In genomic region chr9:37144251-37144650, GRCm38 (mm10) we compare ENCODE assay signal across 8 mouse cellular contexts. TPM values are rescaled to one million over a fixed set of nuclear protein-coding genes. Genes with fewer than 3 reads are reported as not detected.
DNase-seq lines count a peak whose midpoint lies in the region; ATAC-seq and TF ChIP-seq lines count a peak whose summit lies in the region.

No protein-coding gene starts in this region.

- peak overlapping the region; percentile 90 for H3K4me2 ChIP-seq in limb, embryonic 12.5 days

- H3K27ac ChIP-seq in limb, embryonic 12.5 days: peak overlapping the region; percentile 96
- H3K27ac ChIP-seq in olfactory bulb, adult 2 months (ENCODE audit: insufficient read depth, low read depth, low read length): peak overlapping the region; percentile 48
- H3K27ac ChIP-seq in thymus, adult 2 months (ENCODE audit: control insufficient read depth, insufficient read depth, low read length): no peak overlapping the region

- peak; percentile 47 to 62 for DNase-seq in layer of hippocampus, postnatal 10 days (ENCODE audit: low spot score in 2 of 2)
- no peak for DNase-seq in layer of hippocampus, adult 9-10 months (ENCODE audit: low spot score)
- peak; percentile 36 to 49 for DNase-seq in cerebellum, postnatal 4 days (ENCODE audit: low spot score in 2 of 2)
- peak; percentile 73 for DNase-seq in forelimb bud, embryonic 11.5 days (ENCODE audit: low read depth, low spot score)
- no peak for DNase-seq in MN1 (ENCODE audit: low spot score)
- DNase-seq in thymus, adult 2 months: no peak

- H3K4me1 ChIP-seq in limb, embryonic 12.5 days (replicated peaks): peaks cover 70% of the 10 kb centered on the region
- peaks cover 19% of the 10 kb centered on the region for H3K4me1 ChIP-seq in olfactory bulb, adult 2 months (ENCODE audit: control insufficient read depth, insufficient read depth, low read length)
- peaks cover 18% of the 10 kb centered on the region for H3K4me1 ChIP-seq in thymus, adult 2 months (replicated peaks; ENCODE audit: control insufficient read depth, insufficient read depth, low read length)

- no peaks in the 10 kb centered on the region for H3K9me3 ChIP-seq in limb, embryonic 12.5 days

- peak overlapping the region; percentile 91 for H3K9ac ChIP-seq in limb, embryonic 12.5 days (replicated peaks)

- no peaks in the 10 kb centered on the region for H3K36me3 ChIP-seq in limb, embryonic 12.5 days
- H3K36me3 ChIP-seq in thymus, adult 2 months (ENCODE audit: control insufficient read depth, insufficient read depth, low read length): no peaks in the 10 kb centered on the region

- no peak for TF ChIP-seq CTCF in olfactory bulb, adult 2 months (IDR thresholded peaks at IDR 0.05; ENCODE audit: insufficient read depth, low read depth, low read length)
- no peak for TF ChIP-seq CTCF in thymus, adult 2 months (IDR thresholded peaks at IDR 0.05; ENCODE audit: borderline replicate concordance, control insufficient read depth, extremely low read depth, insufficient read depth, low read length, poor library complexity)

- ATAC-seq in limb, embryonic 12.5 days (ENCODE audit: insufficient number of reproducible peaks, insufficient read depth, low FRiP score, low TSS enrichment, low read depth): no peak

- peaks cover 62% of the 10 kb centered on the region for H3K27me3 ChIP-seq in limb, embryonic 12.5 days
- peaks cover 25% of the 10 kb centered on the region for H3K27me3 ChIP-seq in thymus, adult 2 months (ENCODE audit: control insufficient read depth, insufficient read depth, low read length)

- no peak for TF ChIP-seq POLR2A in olfactory bulb, adult 2 months (IDR thresholded peaks at IDR 0.05; ENCODE audit: insufficient read depth, low read depth, low read length)
- TF ChIP-seq POLR2A in thymus, adult 2 months (IDR thresholded peaks at IDR 0.05; ENCODE audit: control insufficient read depth, extremely low read depth, insufficient read depth, low read length, poor library complexity): no peak

- peak overlapping the region; percentile 74 for H3K4me3 ChIP-seq in limb, embryonic 12.5 days (replicated peaks)
- H3K4me3 ChIP-seq in olfactory bulb, adult 2 months (ENCODE audit: insufficient read depth, low read depth, low read length): peak overlapping the region; percentile 93
- H3K4me3 ChIP-seq in thymus, adult 2 months (ENCODE audit: control insufficient read depth, insufficient read depth, low read length): no peak overlapping the region

- 1% methylated on average over 21 of the region's 21 CpGs for WGBS in limb, embryonic 12.5 days
- 20% methylated on average over 21 of the region's 21 CpGs for WGBS in olfactory bulb, adult 2 months
- 42% methylated on average over 21 of the region's 21 CpGs for WGBS in thymus, adult 2 months

RNA-seq across cellular contexts. Expression of gene Pknox2, which starts 3.0 kb away (rescaled TPM):
- 10 to 100 TPM; 31.4 to 36.3 TPM for total RNA-seq in layer of hippocampus, postnatal 10 days (2021)
- 15.5 and 18.6 TPM in 2 replicates for polyA plus RNA-seq in limb, embryonic 12.5 days (2016; fragmentation: Nextera tagmentation; extraction: Ambion mirVana)
- not detected in 2 replicates for polyA plus RNA-seq in olfactory bulb, adult 2 months (2012; ENCODE audit: insufficient read depth, insufficient read length, low replicate concordance, missing spikeins)
- polyA plus RNA-seq in thymus, adult 2 months (2012; rRNA removed): 3.1 and 3.2 TPM in 2 replicates

Comparison
In these comparisons a context has a peak if more than half of its experiments do, and no peak if none do; other contexts are left out.
1. DNase-seq: peak in layer of hippocampus, postnatal 10 days (2 of 2), cerebellum, postnatal 4 days (2 of 2) and forelimb bud, embryonic 11.5 days (single experiment); none in layer of hippocampus, adult 9-10 months (single experiment), MN1 (single experiment) and thymus, adult 2 months (single experiment).